In genomic region chr1:153746119-153746670, GRCm38 (mm10) we compare ENCODE assay signal across 9 mouse cellular contexts. TPM values are rescaled to one million over a fixed set of nuclear protein-coding genes. Genes with fewer than 3 reads are reported as not detected.
A peak's percentile ranks its signal among the peaks of the same experiment; 100 is the strongest.
DNase-seq lines count a peak whose midpoint lies in the region; ATAC-seq and TF ChIP-seq lines count a peak whose summit lies in the region.
"Had no signal": no experiment of that assay in that cellular context is flagged by ENCODE, and none has a peak within 500 bp of the region (broad histone marks: within the 10 kb centered on the region; RNA-seq: fewer than 3 reads in every experiment).

No protein-coding gene starts in this region.

- TF ChIP-seq CTCF in thymus, adult 2 months (IDR thresholded peaks at IDR 0.05; ENCODE audit: borderline replicate concordance, control insufficient read depth, extremely low read depth, insufficient read depth, low read length, poor library complexity): no peak

- no peaks in the 10 kb centered on the region for H3K27me3 ChIP-seq in thymus, adult 2 months (ENCODE audit: control insufficient read depth, insufficient read depth, low read length)
- no peaks in the 10 kb centered on the region for H3K27me3 ChIP-seq in forebrain, embryonic 16.5 days (replicated peaks; ENCODE audit: control insufficient read depth, insufficient read depth, low read length)
- H3K27me3 ChIP-seq in midbrain, embryonic 13.5 days: no peaks in the 10 kb centered on the region
- H3K27me3 ChIP-seq: limb, embryonic 15.5 days had no signal

- no peak overlapping the region for H3K4me2 ChIP-seq in forebrain, embryonic 16.5 days (ENCODE audit: low read length)
- no peak overlapping the region for H3K4me2 ChIP-seq in midbrain, embryonic 13.5 days (replicated peaks)
- H3K4me2 ChIP-seq: kidney, embryonic 15.5 days; limb, embryonic 15.5 days had no signal

- H3K4me3 ChIP-seq in thymus, adult 2 months (ENCODE audit: control insufficient read depth, insufficient read depth, low read length): no peak overlapping the region
- H3K4me3 ChIP-seq in forebrain, embryonic 16.5 days (replicated peaks; ENCODE audit: low read length): no peak overlapping the region
- H3K4me3 ChIP-seq in midbrain, embryonic 13.5 days (replicated peaks): no peak overlapping the region
- H3K4me3 ChIP-seq: kidney, embryonic 15.5 days; limb, embryonic 15.5 days had no signal

- H3K36me3 ChIP-seq in thymus, adult 2 months (ENCODE audit: control insufficient read depth, insufficient read depth, low read length): no peaks in the 10 kb centered on the region
- no peaks in the 10 kb centered on the region for H3K36me3 ChIP-seq in forebrain, embryonic 16.5 days (ENCODE audit: control insufficient read depth, insufficient read depth)
- peaks cover 13% of the 10 kb centered on the region; the same call in 1 of the 2 replicates for H3K36me3 ChIP-seq in midbrain, embryonic 13.5 days
- H3K36me3 ChIP-seq: kidney, embryonic 15.5 days had no signal

- H3K4me1 ChIP-seq in thymus, adult 2 months (replicated peaks; ENCODE audit: control insufficient read depth, insufficient read depth, low read length): peaks cover 25% of the 10 kb centered on the region
- H3K4me1 ChIP-seq in forebrain, embryonic 16.5 days (replicated peaks; ENCODE audit: control insufficient read depth, insufficient read depth, low read length): peaks cover 51% of the 10 kb centered on the region
- H3K4me1 ChIP-seq in midbrain, embryonic 13.5 days (replicated peaks): peaks cover 71% of the 10 kb centered on the region

- no peak overlapping the region for H3K27ac ChIP-seq in thymus, adult 2 months (ENCODE audit: control insufficient read depth, insufficient read depth, low read length)
- H3K27ac ChIP-seq in forebrain, embryonic 16.5 days (ENCODE audit: low read length): no peak overlapping the region
- peak overlapping the region; percentile 33; the same call in 1 of the 2 replicates for H3K27ac ChIP-seq in midbrain, embryonic 13.5 days
- H3K27ac ChIP-seq: kidney, embryonic 15.5 days; limb, embryonic 15.5 days had no signal

- peak; percentile 33 for DNase-seq in thymus, adult 2 months
- DNase-seq in thymus, postnatal 25 days: no peak
- peak; percentile 59 for DNase-seq in thymus, postnatal 4 days
- DNase-seq in layer of hippocampus, postnatal 25 days (ENCODE audit: extremely low spot score in 1 of 2, low spot score in 1 of 2): no peak
- DNase-seq in left cerebral cortex, adult 11 months (ENCODE audit: low spot score): no peak

- 67% methylated on average over 14 of the region's 14 CpGs for WGBS in thymus, adult 2 months
- WGBS in forebrain, embryonic 16.5 days: 68% methylated on average over 14 of the region's 14 CpGs
- WGBS in midbrain, embryonic 13.5 days: 65% methylated on average over 14 of the region's 14 CpGs

- peak overlapping the region; percentile 9; the same call in 1 of the 2 replicates for H3K9ac ChIP-seq in forebrain, embryonic 16.5 days (replicated peaks; ENCODE audit: low read depth, low read length)
- peak overlapping the region; percentile 4; the same call in 1 of the 2 replicates for H3K9ac ChIP-seq in midbrain, embryonic 13.5 days (replicated peaks)
- H3K9ac ChIP-seq: kidney, embryonic 15.5 days; limb, embryonic 15.5 days had no signal

- no peaks in the 10 kb centered on the region for H3K9me3 ChIP-seq in forebrain, embryonic 16.5 days (ENCODE audit: control insufficient read depth, low read length)
- H3K9me3 ChIP-seq in midbrain, embryonic 13.5 days: no peaks in the 10 kb centered on the region
- H3K9me3 ChIP-seq: kidney, embryonic 15.5 days; limb, embryonic 15.5 days had no signal

- no peak for TF ChIP-seq POLR2A in thymus, adult 2 months (IDR thresholded peaks at IDR 0.05; ENCODE audit: control insufficient read depth, extremely low read depth, insufficient read depth, low read length, poor library complexity)

- ATAC-seq in forebrain, embryonic 16.5 days: no peak; the same call in 1 of the 2 replicates
- peak; percentile 46; the same call in 1 of the 2 replicates for ATAC-seq in midbrain, embryonic 13.5 days

RNA-seq across cellular contexts. Expression of gene Rnasel, which starts 3.0 kb away (rescaled TPM):
- polyA plus RNA-seq in thymus, adult 2 months (2012; rRNA removed): 11.8 and 12.3 TPM in 2 replicates
- 40.4 and 42.7 TPM in 2 replicates for polyA plus RNA-seq in forebrain, embryonic 16.5 days (2015; fragmentation: Nextera tagmentation; extraction: Ambion mirVana)
- polyA plus RNA-seq in midbrain, embryonic 13.5 days (2015; fragmentation: Nextera tagmentation; extraction: Ambion mirVana): 57.3 and 62.8 TPM in 2 replicates
- total RNA-seq in layer of hippocampus, postnatal 25 days (2021): 1 to 10 TPM; 6.5 to 8.1 TPM

RNA-seq across cellular contexts. Expression of gene Rgs16, which starts 6.0 kb away (rescaled TPM):
- 2.8 and 3.1 TPM in 2 replicates for polyA plus RNA-seq in thymus, adult 2 months (2012; rRNA removed)
- 32.9 and 34.3 TPM in 2 replicates for polyA plus RNA-seq in forebrain, embryonic 16.5 days (2015; fragmentation: Nextera tagmentation; extraction: Ambion mirVana)
- 34.5 and 34.6 TPM in 2 replicates for polyA plus RNA-seq in midbrain, embryonic 13.5 days (2015; fragmentation: Nextera tagmentation; extraction: Ambion mirVana)
- 1 to 10 TPM; 4.9 to 5.9 TPM for total RNA-seq in layer of hippocampus, postnatal 25 days (2021)

Comparison
In these comparisons a context has a peak if more than half of its experiments do, and no peak if none do; other contexts are left out.
1. DNase-seq: peak in thymus, adult 2 months (single experiment) and thymus, postnatal 4 days (single experiment); none in thymus, postnatal 25 days (single experiment), layer of hippocampus, postnatal 25 days (0 of 2) and left cerebral cortex, adult 11 months (single experiment).